Mouse (Mus musculus) liver, embryonic 13.5 days (tissue): ENCODE data around the gene Hoxb6. TPM values are rescaled to one million over a fixed set of nuclear protein-coding genes. Genes with fewer than 3 reads are reported as not detected.

ENCODE experiments used
- ATAC-seq: fragments of 200-750 bp; cut with Nextera tagmentation; 2 replicates; pipeline ENCODE4 v1.8.0; 2017; ENCODE audit warnings: low read depth, mild to moderate bottlenecking, moderate number of reproducible peaks, moderate library complexity
- DNase-seq: peaks from one replicate; pipeline ENCODE4 v3.0.0; 2022
- H3K27ac ChIP-seq: fragments of 300-500 bp; sonication (generic); 2 replicates; pipeline ENCODE4 v1.5.1; 2015; ENCODE audit warnings: moderate library complexity, mild to moderate bottlenecking, inconsistent platforms
- H3K27me3 ChIP-seq: fragments of 300-500 bp; sonication (generic); 2 replicates; pipeline ENCODE4 v1.6.1; 2015; ENCODE audit warnings: mild to moderate bottlenecking, inconsistent platforms
- H3K36me3 ChIP-seq: fragments of 300-500 bp; sonication (generic); 2 replicates; pipeline ENCODE4 v1.6.1; 2015; ENCODE audit warnings: mild to moderate bottlenecking, inconsistent platforms
- H3K4me1 ChIP-seq: fragments of 300-500 bp; sonication (generic); replicated peaks from 2 replicates; pipeline ENCODE4 v1.6.1; 2015; ENCODE audit warnings: inconsistent platforms
- H3K4me2 ChIP-seq: fragments of 300-500 bp; sonication (generic); 2 replicates; pipeline ENCODE4 v1.6.1; 2015; ENCODE audit warnings: inconsistent platforms, mild to moderate bottlenecking, moderate library complexity
- H3K4me3 ChIP-seq: fragments of 300-500 bp; sonication (generic); replicated peaks from 2 replicates; pipeline ENCODE4 v1.5.1; 2015; ENCODE audit warnings: mild to moderate bottlenecking, inconsistent platforms
- H3K9ac ChIP-seq: fragments of 300-500 bp; sonication (generic); 2 replicates; pipeline ENCODE4 v1.6.1; 2015; ENCODE audit warnings: mild to moderate bottlenecking, inconsistent platforms
- H3K9me3 ChIP-seq: fragments of 300-500 bp; sonication (generic); replicated peaks from 2 replicates; pipeline ENCODE4 v1.6.1; 2016; ENCODE audit warnings: inconsistent platforms
- WGBS: fragments of 180-500 bp; shearing (Covaris S2); methylation state at CpG from one replicate; pipeline ENCODE4 v1.1.7; 2015; ENCODE audit not compliant: insufficient replicate concordance; 5-methylcytosine and 5-hydroxymethylcytosine counted together
- polyA plus RNA-seq: library from polyadenylated mRNA; unstranded; fragments of >200 nt; fragmentation: Nextera tagmentation; extraction: Ambion mirVana; gene quantifications from 2 replicates; pipeline ENCODE4 v1.2.1, GENCODE M21; 2015

Gene Hoxb6
- polyA plus RNA-seq, 1 experiment from 2014 or later, result 0.07 TPM

DNA sequence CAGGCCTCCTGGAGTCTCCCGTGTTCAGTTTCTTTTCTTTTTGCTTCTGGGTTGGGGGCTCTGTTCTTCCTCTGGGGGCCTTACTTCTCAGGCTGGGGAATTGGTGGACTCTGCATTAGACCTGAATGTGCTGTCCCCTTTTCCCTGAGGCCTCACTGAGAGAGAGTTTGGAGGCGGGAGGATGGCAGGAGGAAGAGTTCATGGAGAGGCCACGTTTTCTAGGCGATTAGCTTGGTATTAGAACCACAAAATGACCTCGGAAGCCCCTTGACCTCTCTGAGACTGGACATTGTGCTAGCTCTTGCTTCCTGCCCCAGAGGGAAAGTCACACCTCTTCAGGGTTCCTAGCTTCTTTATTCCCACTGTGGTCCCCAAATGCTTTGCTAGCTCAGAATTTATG lies 31.8 kb downstream of the Hoxb6 start:
- DNase-seq (no peak), ATAC-seq (no peak)
- 18% methylated on average over 5 of the region's 5 CpGs for WGBS
- no peak overlapping the region for H3K4me3 ChIP-seq
- no peak overlapping the region for H3K9ac ChIP-seq
- no peaks in the 10 kb centered on the region for H3K9me3 ChIP-seq
- H3K36me3 ChIP-seq, result no peaks in the 10 kb centered on the region
- H3K27me3 ChIP-seq, result peaks cover 98% of the 10 kb centered on the region
- H3K4me2 ChIP-seq, result no peak overlapping the region
- no peak overlapping the region; the same call in 1 of the 2 replicates for H3K27ac ChIP-seq
- no peaks in the 10 kb centered on the region for H3K4me1 ChIP-seq

DNA sequence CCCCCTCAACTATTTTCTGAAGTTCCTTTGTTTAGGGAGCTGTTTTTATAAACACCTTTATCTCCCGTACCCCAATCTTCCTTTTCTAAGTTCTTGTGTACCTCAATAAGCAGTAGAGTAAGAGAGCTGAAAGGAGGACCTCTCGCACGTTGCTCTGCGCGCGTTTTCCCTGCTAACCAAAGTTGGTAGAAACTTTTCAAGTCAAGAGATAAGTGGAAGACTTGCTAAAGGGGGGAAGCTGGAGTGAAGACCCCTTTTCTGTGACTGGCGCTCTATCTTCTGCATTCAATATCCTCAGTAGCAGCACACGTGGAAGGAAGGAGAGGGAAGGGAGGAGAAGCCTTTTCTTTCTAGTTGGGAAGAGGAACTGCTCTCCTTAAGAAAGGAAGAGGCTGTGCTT lies 32.7 kb downstream of the Hoxb6 start:
- ATAC-seq (no peak), DNase-seq (no peak)
- H3K9ac ChIP-seq, result no peak overlapping the region
- H3K27ac ChIP-seq, result no peak overlapping the region
- no peaks in the 10 kb centered on the region for H3K36me3 ChIP-seq
- no peak overlapping the region for H3K4me2 ChIP-seq
- no peak overlapping the region for H3K4me3 ChIP-seq
- H3K27me3 ChIP-seq, result peaks cover 96% of the 10 kb centered on the region
- no peaks in the 10 kb centered on the region for H3K9me3 ChIP-seq
- WGBS, result 28% methylated on average over 8 of the region's 8 CpGs
- no peaks in the 10 kb centered on the region for H3K4me1 ChIP-seq

DNA sequence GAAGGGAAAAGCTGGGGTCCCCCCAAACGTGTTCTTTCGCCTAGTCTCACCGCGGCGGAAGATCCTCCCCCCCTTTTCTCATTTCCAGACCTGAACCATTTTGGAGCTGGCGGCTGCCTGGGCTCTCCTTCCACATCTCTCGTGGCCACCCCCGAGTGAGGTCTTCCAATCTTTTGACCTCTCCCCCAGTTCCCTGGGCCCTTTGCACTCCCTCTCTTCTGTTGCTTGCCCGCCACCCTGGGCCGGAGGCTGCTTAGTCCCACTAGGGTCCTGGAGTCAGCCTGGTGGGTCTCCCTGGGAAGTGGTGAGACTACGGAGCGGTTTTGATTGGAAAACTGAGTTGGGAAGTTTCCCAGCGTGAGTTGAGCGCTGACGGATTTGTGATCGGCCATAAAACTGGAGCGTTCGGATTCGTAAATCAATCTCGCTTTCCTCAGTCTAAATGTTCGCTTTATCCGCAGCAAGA lies 33.5 kb downstream of the Hoxb6 start:
- 42% methylated on average over 22 of the region's 22 CpGs for WGBS
- H3K36me3 ChIP-seq, result no peaks in the 10 kb centered on the region
- peaks cover 96% of the 10 kb centered on the region for H3K27me3 ChIP-seq
- H3K4me1 ChIP-seq, result no peaks in the 10 kb centered on the region
- no peaks in the 10 kb centered on the region for H3K9me3 ChIP-seq
- H3K4me3 ChIP-seq, result no peak overlapping the region
- H3K27ac ChIP-seq, result no peak overlapping the region
- DNase-seq (no peak), ATAC-seq (no peak)
- 0 out of 2 replicates have a peak overlapping the region, but pooled peaks have one; percentile 13 for H3K9ac ChIP-seq
- H3K4me2 ChIP-seq, result peak overlapping the region; percentile 23; the same call in 1 of the 2 replicates

DNA sequence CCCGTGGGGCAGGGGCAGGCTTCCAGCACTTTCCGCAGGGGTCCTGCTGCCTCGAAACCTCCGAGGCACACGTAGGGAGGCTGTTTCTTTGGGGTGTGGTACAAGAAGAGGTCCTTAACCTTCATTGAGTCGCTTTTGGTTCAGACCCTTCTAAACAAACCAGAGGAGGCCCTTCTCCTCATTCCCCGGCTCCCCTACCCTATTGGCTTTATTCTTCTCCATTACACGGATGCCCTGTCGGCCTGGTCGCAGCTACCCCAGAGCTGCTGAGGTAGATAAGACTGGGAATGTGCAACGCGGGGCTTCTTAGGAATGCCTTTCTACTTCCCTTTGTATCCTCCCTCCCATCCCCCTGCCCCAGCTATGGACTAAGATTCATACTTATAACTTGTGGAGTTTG lies 34.4 kb downstream of the Hoxb6 start:
- no peak overlapping the region for H3K27ac ChIP-seq
- no peak overlapping the region for H3K9ac ChIP-seq
- 0 out of 2 replicates have a peak, but pooled peaks cover under 1% of the 10 kb centered on the region for H3K4me1 ChIP-seq
- peaks cover 97% of the 10 kb centered on the region for H3K27me3 ChIP-seq
- no peak overlapping the region for H3K4me2 ChIP-seq
- ATAC-seq (no peak), DNase-seq (no peak)
- no peaks in the 10 kb centered on the region for H3K36me3 ChIP-seq
- H3K4me3 ChIP-seq, result no peak overlapping the region
- H3K9me3 ChIP-seq, result no peaks in the 10 kb centered on the region
- WGBS, result 33% methylated on average over 12 of the region's 12 CpGs

DNA sequence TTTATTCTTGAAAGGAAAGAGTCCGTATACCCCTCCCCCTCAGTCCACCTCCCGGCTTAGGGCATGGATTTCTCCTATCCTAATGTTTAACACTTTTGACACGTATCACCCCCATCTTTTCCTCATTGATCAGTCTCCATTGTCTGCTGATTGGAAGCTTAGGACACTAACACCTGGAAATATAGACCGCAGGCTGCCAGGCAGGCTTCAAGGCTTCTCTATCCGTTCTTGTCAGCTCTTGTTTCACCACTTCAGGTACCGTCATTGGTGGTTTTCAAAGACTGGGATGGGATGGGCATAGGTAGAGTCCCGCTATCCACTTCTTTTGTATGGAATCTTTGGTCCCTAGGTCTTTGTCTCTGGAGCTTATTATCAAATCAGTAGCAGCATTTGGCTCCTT lies 34.8 kb downstream of the Hoxb6 start:
- Histone ChIP-seq H3K9me3 (no peaks in the 10 kb centered on the region), H3K4me2 (no peak overlapping the region), H3K4me1 (0 out of 2 replicates have a peak, but pooled peaks cover 4% of the 10 kb centered on the region), H3K9ac (no peak overlapping the region), H3K4me3 (no peak overlapping the region), H3K27me3 (peaks cover 97% of the 10 kb centered on the region), H3K27ac (no peak overlapping the region), H3K36me3 (no peaks in the 10 kb centered on the region)
- DNase-seq (no peak), ATAC-seq (no peak)
- 43% methylated on average over 7 of the region's 7 CpGs for WGBS

DNA sequence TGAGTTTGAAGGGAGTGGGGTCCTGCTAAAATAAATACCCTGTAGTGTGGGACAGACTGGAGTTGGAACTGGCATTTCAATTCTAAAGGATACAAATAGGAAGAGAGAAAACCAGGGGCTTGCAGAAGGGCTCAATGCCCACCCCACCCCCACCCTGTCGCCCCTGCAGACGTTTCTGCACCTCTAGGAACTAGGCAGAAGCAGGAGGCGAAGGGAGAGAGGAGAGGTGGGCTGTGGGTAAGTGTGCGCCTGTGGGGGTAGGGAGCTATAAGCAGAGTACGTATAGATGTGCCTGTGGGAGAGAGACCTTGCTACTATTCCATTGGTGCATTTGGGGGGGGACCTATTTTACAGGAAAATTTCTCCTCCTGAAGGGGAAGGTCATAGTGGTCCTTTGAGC lies 35.5 kb downstream of the Hoxb6 start:
- WGBS, result 36% methylated on average over 5 of the region's 5 CpGs
- no peaks in the 10 kb centered on the region for H3K36me3 ChIP-seq
- H3K4me3 ChIP-seq, result no peak overlapping the region
- no peak overlapping the region for H3K4me2 ChIP-seq
- peaks cover 97% of the 10 kb centered on the region for H3K27me3 ChIP-seq
- 0 out of 2 replicates have a peak, but pooled peaks cover 4% of the 10 kb centered on the region for H3K4me1 ChIP-seq
- no peaks in the 10 kb centered on the region for H3K9me3 ChIP-seq
- ATAC-seq, result no peak
- H3K27ac ChIP-seq, result no peak overlapping the region
- no peak for DNase-seq
- no peak overlapping the region for H3K9ac ChIP-seq

DNA sequence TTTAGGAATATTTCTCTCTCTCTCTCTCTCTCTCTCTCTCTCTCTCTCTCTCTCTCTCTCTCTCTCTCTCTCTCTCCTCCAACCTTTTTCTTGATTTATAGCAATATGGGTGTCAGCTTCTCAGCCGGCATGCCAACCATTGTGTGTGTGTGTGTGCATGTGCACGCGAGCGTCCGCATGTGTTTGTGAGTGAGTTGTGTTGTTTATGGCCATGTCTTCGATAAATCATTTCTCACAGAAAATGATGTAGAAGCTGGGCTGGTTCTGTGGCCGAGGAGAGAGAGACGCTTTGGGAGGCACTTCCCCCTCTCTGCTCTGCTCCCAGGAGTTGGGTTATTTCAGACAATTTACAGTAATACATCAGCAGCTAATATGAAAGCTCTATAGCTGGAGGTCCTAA lies 36.3 kb downstream of the Hoxb6 start:
- H3K36me3 ChIP-seq, result no peaks in the 10 kb centered on the region
- H3K4me2 ChIP-seq, result no peak overlapping the region
- no peak overlapping the region for H3K4me3 ChIP-seq
- DNase-seq (no peak), ATAC-seq (no peak)
- H3K27ac ChIP-seq, result no peak overlapping the region
- no peaks in the 10 kb centered on the region for H3K9me3 ChIP-seq
- H3K4me1 ChIP-seq, result 0 out of 2 replicates have a peak, but pooled peaks cover 4% of the 10 kb centered on the region
- H3K27me3 ChIP-seq, result peaks cover 97% of the 10 kb centered on the region
- 33% methylated on average over 8 of the region's 8 CpGs for WGBS
- H3K9ac ChIP-seq, result no peak overlapping the region

DNA sequence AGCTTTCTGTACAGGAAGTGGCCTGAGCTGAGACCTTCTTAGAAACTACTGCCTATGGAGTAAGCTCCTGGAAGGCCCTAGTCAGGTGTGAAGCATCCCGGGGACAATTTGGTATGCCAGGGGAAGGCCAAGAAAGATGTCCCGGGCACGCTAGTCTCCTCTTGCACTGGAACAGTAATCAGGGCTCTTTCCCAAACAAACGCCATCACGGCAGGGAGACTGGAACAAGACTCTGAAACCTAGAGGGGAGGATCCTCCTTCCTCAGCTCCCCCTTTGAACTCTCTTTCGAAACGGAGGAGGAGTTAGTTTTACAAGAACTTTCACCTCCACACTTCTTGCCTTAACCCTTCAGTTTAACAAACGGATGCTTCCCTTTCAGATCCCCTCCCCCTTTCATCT lies 39.8 kb downstream of the Hoxb6 start:
- ATAC-seq, result no peak
- 10% methylated on average over 8 of the region's 8 CpGs for WGBS

DNA sequence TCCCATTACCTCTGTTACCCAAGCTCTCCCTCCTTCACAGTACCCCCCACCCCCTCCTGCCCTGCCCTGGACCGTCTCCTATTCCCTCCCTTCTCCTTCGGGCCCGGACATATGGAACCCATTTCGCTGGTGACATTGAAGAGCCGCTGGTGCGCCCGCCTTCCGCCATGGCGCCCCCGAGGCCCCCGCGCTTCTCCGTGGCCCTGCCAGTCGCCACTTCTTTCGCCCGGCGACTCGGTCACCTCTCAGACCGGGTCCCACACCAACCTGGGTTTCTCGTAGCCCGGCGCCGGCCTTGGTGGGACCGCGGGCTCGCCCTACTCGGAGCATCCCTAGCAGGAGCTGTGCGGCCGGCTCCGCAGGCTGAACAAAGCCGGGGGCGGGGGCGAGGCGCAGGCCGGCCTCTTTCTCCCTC lies 40.3 kb downstream of the Hoxb6 start:
- Histone ChIP-seq H3K27ac (0 out of 2 replicates have a peak overlapping the region, but pooled peaks have one; percentile 21), H3K4me2 (peak overlapping the region; percentile 41), H3K9ac (no peak overlapping the region; the same call in 1 of the 2 replicates), H3K36me3 (no peaks in the 10 kb centered on the region), H3K4me1 (0 out of 2 replicates have a peak, but pooled peaks cover 4% of the 10 kb centered on the region), H3K4me3 (peak overlapping the region; percentile 27), H3K9me3 (no peaks in the 10 kb centered on the region), H3K27me3 (peaks cover 98% of the 10 kb centered on the region)
- DNase-seq, result no peak
- WGBS, result 10% methylated on average over 35 of the region's 35 CpGs
- ATAC-seq, result no peak

More for the DNA sequence above, 39.8 kb downstream of the Hoxb6 start:
- Histone ChIP-seq H3K4me3 (no peak overlapping the region), H3K9me3 (no peaks in the 10 kb centered on the region), H3K36me3 (no peaks in the 10 kb centered on the region), H3K27me3 (peaks cover 98% of the 10 kb centered on the region), H3K9ac (no peak overlapping the region), H3K27ac (no peak overlapping the region), H3K4me2 (no peak overlapping the region; the same call in 1 of the 2 replicates), H3K4me1 (0 out of 2 replicates have a peak, but pooled peaks cover 4% of the 10 kb centered on the region)
- DNase-seq, result no peak

DNA sequence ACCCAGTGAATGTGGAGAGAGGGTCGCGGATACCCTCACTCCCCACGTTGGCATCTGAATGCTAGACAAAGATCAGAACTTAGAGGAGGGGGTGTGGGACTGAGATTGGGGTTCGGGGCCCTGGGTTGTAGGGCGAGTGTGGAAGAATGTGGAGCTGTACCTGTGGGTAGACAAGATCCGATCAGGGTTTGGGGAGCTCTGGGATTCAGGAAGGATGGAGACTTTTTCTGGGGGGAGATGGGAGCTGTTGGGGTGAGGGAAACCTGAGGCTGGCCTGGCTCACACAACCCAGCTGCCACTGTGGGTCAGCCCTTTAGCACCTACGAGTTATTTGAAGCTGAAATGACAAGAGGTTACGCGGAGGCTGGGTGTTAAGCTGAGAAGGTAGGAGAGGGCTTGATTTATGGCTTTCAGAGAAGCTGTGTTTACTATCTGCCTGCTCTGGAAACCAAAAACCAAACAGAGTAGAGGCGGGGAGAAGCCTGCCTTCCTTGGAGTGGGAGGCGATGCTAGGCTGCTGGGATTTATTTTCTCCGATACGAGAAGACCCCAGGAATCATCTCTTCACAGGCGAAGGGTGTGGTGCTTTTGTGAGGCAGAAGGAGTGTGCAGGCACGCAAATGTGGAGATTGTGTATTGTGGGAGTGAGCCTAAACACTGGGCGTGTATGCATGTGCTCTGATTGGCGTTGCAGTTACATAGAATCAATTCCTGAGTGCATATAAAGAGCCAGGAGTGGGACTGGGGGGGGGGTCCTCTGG lies 41.1 kb downstream of the Hoxb6 start:
- WGBS, result 33% methylated on average over 17 of the region's 17 CpGs
- DNase-seq (no peak), ATAC-seq (no peak)
- Histone ChIP-seq H3K9ac (0 out of 2 replicates have a peak overlapping the region, but pooled peaks have one; percentile 9), H3K27ac (peak overlapping the region; percentile 21; the same call in 1 of the 2 replicates), H3K4me3 (peak overlapping the region; percentile 27; the same call in 1 of the 2 replicates), H3K36me3 (no peaks in the 10 kb centered on the region), H3K4me1 (0 out of 2 replicates have a peak, but pooled peaks cover 4% of the 10 kb centered on the region), H3K9me3 (no peaks in the 10 kb centered on the region), H3K4me2 (peak overlapping the region; percentile 41), H3K27me3 (peaks cover 98% of the 10 kb centered on the region)

DNA sequence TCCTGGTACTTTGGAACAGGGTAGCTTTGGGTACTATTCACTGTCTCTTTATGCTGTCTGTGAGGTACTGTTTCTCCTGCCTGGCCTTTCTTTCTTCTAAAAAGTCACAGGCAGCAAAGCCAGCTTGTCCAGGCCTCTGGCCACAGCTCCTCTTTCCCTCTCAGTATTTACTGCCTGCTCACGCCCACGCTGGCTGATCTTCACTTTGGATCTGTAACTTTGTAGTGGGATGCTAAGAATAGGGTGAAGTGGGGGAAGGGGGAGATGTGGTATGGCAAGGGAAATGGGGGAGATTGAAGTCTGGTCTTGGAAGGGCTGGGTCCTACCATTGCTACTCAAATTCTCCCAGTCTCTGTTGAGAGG lies 41.7 kb downstream of the Hoxb6 start:
- Histone ChIP-seq H3K4me2 (no peak overlapping the region), H3K9ac (0 out of 2 replicates have a peak overlapping the region, but pooled peaks have one; percentile 9), H3K27ac (0 out of 2 replicates have a peak overlapping the region, but pooled peaks have one; percentile 13), H3K9me3 (no peaks in the 10 kb centered on the region), H3K36me3 (no peaks in the 10 kb centered on the region), H3K4me1 (0 out of 2 replicates have a peak, but pooled peaks cover 7% of the 10 kb centered on the region), H3K27me3 (peaks cover 98% of the 10 kb centered on the region), H3K4me3 (no peak overlapping the region)
- no peak for DNase-seq
- ATAC-seq, result no peak
- 44% methylated on average over 2 of the region's 2 CpGs for WGBS
